8 mouse cellular contexts compared by ENCODE assay signal in the genomic region with DNA sequence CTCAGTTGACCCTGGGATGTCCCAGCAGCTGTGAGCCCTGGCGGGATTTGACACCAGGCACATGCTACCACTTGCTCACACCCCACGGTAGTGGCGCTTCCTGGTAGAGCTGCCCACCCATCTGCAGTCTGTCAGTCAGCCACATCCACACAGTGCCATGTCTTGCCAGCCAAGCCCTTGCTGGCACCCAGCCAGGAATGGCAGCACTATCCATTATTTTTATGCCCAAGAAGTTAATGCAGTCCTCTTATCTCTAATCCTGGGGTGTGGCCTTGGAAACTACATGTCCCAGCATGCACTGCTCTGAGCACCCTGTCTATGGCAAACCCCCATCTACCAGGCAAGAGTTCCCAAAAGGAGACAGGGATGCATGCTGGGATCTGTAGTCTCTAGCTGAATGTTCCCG.
A peak's percentile ranks its signal among the peaks of the same experiment; 100 is the strongest.
DNase-seq lines count a peak whose midpoint lies in the region; ATAC-seq and TF ChIP-seq lines count a peak whose summit lies in the region.

No protein-coding gene starts in this region.

- TF ChIP-seq CTCF in thymus, adult 2 months (IDR thresholded peaks at IDR 0.05; ENCODE audit: borderline replicate concordance, control insufficient read depth, extremely low read depth, insufficient read depth, low read length, poor library complexity) = no peak

- no peak for TF ChIP-seq POLR2A in thymus, adult 2 months (IDR thresholded peaks at IDR 0.05; ENCODE audit: control insufficient read depth, extremely low read depth, insufficient read depth, low read length, poor library complexity)

- no peaks in the 10 kb centered on the region for H3K9me3 ChIP-seq in heart, embryonic 13.5 days

- no peak for DNase-seq in heart, adult 8-10 months (ENCODE audit: low spot score)
- peak; percentile 80 for DNase-seq in ES-CJ7 (ENCODE audit: low read depth, low spot score)
- peak; percentile 39 for DNase-seq in cerebellum, adult 11-12 months
- DNase-seq in layer of hippocampus, postnatal 14 days (ENCODE audit: low spot score in 2 of 2) = peak; percentile 36 to 69
- no peak for DNase-seq in thymus, adult 2 months
- DNase-seq in spleen, postnatal 10 days (ENCODE audit: low spot score in 2 of 2) = no peak
- no peak for DNase-seq in embryo, embryonic 10.5 days (ENCODE audit: low spot score)

- peaks cover 74% of the 10 kb centered on the region for H3K36me3 ChIP-seq in heart, embryonic 13.5 days
- no peaks in the 10 kb centered on the region for H3K36me3 ChIP-seq in thymus, adult 2 months (ENCODE audit: control insufficient read depth, insufficient read depth, low read length)

- H3K4me1 ChIP-seq in heart, embryonic 13.5 days = peaks cover 45% of the 10 kb centered on the region
- H3K4me1 ChIP-seq in thymus, adult 2 months (replicated peaks; ENCODE audit: control insufficient read depth, insufficient read depth, low read length) = peaks cover 4% of the 10 kb centered on the region; the same call in 1 of the 2 replicates

- H3K27ac ChIP-seq in heart, embryonic 13.5 days (replicated peaks) = 0 out of 2 replicates have a peak overlapping the region, but pooled peaks have one; percentile 20
- no peak overlapping the region for H3K27ac ChIP-seq in thymus, adult 2 months (ENCODE audit: control insufficient read depth, insufficient read depth, low read length)

- no peak overlapping the region for H3K4me2 ChIP-seq in heart, embryonic 13.5 days

- H3K4me3 ChIP-seq in heart, embryonic 13.5 days = no peak overlapping the region
- H3K4me3 ChIP-seq in thymus, adult 2 months (ENCODE audit: control insufficient read depth, insufficient read depth, low read length) = no peak overlapping the region

- ATAC-seq in heart, embryonic 13.5 days (ENCODE audit: extremely low read depth, insufficient number of reproducible peaks, low FRiP score, low TSS enrichment) = no peak

- H3K27me3 ChIP-seq in heart, embryonic 13.5 days (replicated peaks) = peaks cover 26% of the 10 kb centered on the region
- H3K27me3 ChIP-seq in thymus, adult 2 months (ENCODE audit: control insufficient read depth, insufficient read depth, low read length) = no peaks in the 10 kb centered on the region; the same call in 1 of the 2 replicates

- 45% methylated on average over 4 of the region's 4 CpGs for WGBS in heart, embryonic 13.5 days
- WGBS in thymus, adult 2 months = 95% methylated on average over 4 of the region's 4 CpGs

- H3K9ac ChIP-seq in heart, embryonic 13.5 days = 0 out of 2 replicates have a peak overlapping the region, but pooled peaks have one; percentile 17

Comparison
In these comparisons a context has a peak if more than half of its experiments do, and no peak if none do; other contexts are left out.
1. DNase-seq: peak in ES-CJ7 (single experiment), cerebellum, adult 11-12 months (single experiment) and layer of hippocampus, postnatal 14 days (2 of 2); none in heart, adult 8-10 months (single experiment), thymus, adult 2 months (single experiment), spleen, postnatal 10 days (0 of 2) and embryo, embryonic 10.5 days (single experiment).